Mouse (Mus musculus) brain, adult 2 months (tissue): Measurements from ENCODE around the gene 1700016K19Rik.

Experiments used
- DNase-seq: peaks from one replicate; pipeline ENCODE4 v3.0.0; 2011; ENCODE audit warnings: low read depth, low spot score

Gene 1700016K19Rik

DNA sequence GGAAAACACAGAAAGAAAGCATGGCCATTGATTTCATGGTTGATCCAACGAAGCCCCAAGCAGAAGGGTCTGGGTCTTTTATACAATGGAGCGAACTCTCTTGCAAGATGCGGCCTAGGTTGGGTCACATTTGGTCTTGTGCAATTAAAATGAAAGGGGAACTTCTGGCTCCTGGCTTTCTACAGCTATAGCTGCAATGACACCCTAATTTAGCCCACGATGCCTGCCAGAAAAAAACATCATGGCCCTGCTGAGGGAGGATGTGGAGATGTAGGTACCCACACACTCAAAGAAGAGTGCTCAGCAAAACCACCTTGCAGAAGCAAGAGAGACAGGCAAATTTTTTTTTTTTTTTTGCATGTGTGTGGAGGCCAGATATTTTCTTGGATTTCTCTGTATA is 34.1 kb downstream of the 1700016K19Rik start:
- DNase-seq, result peak; percentile 71

DNA sequence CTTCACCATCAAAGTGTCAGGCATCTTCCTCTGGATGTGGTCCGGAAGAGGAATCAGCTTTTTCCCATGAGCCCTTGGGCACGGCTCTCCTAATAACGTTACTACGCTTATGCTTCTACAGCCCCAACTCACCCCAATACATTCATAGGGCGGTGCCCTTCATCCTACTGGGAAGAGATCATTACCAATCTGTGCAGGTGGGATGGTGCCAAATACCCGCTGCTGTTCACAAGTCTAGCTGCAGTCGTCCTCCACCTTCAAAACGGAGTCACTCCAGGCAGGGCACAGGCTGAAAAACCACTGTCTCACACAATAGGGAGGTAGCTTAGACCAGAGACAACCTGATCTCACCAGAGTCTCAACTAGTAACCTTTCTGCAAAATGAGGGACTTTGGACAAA is 35.5 kb downstream of the 1700016K19Rik start:
- DNase-seq, result peak; percentile 82

DNA sequence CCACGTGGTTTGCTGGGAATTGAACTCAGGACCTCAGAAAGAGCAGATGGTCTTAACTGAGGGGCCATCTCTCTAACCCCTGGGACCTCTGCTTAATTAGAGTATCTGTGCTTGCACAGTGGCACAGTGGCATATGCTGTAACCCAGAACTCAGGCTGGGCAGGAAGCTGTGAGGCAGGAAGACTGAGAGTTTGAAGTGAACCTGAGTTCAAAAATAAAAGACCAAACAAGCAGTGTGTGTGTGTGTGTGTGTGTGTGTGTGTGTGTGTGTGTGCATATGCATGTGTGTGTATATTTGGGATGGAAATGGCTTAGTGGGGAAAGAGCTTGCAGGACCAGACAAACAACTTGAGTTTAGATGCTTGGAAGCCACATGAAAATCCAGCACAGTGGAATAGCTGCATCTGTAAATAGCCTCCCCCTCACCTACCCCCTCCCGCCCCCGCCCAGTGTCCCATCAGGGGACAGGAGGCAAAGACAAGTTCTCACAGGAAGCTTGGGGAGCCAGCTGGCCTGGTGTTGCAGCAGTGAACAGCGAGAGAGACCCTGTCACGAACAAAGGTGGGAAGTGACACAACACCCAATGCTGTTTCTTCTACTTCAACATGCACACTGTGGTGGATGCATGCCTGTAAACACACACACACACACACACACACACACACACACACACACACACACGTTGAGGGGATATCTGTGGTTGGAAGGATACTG is 38.0 kb downstream of the 1700016K19Rik start:
- no peak for DNase-seq

DNA sequence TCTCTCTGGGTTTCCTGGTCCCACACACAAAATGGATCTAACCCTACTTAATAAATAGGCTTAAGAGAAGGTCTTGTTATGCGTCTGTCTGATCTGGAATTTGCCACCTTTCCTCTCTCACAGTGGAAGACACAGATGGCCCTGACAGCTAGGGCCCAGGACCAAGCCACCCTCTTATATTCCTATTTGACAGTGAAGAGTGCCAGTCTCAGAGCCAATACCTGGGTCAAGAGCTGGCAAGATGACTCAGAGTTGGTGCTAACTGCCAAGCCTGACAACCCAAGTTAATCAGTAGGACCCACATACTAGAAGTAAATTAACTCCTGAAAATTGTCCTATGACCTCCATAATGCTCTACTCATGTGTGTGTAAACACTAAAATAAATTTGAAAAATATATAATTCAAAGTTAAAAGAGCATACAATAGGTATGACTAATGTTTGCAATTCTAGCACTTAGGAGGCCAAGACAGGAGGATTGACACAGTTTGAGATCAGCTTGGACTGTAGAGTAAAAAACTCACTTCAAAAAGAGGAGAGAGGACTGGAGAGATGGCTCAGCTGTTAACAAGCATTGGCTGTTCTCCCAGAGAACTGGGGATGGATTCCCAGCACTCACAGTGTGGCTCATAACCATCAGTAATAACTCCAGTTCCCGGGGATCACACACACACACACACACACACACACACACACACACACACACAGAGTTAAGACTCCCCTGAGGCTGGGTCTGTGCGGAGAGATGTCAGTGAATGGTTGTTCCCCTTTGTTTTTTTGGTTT is 39.8 kb downstream of the 1700016K19Rik start:
- DNase-seq, result peak; percentile 91

DNA sequence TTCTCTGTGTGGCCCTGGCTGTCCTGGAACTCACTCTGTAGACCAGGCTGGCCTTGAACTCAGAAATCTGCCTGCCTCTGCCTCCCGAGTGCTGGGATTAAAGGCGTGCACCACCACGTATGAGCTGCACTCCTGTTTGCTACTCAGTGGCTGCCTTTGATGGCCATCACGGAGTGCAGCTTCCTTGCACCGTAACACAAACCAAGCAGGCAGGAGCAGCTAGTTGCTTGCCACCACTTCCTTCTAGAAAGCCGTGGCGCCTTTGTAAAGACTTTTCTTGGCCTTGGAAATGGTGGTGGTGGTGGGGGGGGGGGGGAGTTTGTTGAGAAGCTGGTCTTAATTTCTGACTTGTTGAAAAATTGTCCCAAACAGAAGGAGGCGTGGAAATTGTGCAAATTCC is 40.4 kb downstream of the 1700016K19Rik start:
- DNase-seq, result no peak

DNA sequence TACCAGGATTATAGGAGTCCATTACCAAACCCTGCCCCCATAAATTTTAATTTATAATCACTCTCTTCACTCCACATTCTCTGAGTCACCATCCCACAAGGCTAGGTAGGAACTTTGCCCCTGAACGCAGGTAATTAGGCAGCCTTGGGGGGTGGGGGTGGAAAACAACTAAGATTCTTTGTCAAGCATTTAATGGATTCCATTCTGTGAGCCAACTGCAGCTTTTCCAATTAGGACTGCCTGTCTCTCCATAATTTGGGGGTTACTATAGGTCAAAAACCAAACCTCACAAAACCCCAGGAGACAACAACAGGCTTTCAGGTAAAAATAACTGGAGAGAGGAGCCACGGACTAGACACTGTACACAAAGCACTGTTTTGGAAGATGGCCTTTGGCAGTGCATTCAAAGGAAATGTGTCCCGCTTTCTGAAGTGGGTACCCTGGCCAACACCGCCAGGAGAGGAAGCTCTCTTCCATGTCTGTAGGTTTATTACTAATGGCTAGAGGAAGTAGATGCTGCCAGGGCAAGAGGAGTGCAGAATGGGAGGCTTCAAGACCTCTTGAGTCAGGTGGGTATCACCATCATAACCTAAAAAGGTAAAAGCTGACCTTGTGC is 41.2 kb downstream of the 1700016K19Rik start:
- DNase-seq, result no peak

DNA sequence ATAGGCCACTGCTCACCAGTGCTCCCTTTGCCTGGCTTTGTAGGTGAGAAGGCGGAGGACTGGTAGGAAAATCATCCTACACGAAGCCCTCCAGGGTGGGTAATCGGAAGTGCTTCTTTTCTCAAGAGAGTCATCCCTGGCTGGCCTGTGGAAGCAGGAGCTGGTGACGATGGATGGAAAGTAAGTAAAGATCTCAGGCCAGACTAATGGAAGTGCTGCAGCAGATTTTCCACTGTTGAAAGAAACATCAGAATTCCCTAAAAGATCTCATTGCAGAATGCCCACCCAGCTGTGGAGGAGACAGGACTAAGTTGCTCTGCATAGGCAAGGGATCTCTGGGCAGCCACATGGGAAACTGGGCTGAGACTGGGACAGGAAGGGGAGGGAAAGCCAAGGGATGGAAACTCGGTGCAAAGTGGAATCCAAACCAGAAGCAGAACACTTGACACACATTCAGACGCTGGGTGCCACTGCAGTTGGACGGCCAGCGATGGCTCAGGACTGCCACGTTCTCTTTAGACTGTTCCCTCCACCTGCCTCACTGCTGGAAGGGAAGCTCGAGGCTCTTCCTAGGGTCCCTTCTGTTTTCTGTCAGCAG is 42.4 kb downstream of the 1700016K19Rik start:
- no peak for DNase-seq

DNA sequence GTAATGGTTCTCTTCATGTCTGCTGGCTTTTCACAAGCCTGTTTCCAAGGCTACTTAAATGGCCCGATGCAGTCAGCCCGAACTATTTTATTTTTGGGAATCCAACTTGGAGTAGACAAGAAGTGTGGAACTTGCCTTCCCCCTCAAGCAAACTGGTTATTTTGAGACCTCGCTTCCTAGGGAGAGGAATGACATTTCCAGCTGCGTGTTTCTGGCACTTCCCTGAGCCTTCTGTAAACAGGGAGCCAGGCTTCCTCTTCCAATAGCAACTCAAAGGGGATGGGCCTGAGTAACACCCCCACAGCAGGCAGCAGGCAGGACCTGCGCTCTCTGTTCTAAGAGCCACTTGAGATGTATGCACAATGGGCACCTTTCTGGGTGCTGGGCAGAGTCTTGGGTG is 43.2 kb downstream of the 1700016K19Rik start:
- peak; percentile 94 for DNase-seq

DNA sequence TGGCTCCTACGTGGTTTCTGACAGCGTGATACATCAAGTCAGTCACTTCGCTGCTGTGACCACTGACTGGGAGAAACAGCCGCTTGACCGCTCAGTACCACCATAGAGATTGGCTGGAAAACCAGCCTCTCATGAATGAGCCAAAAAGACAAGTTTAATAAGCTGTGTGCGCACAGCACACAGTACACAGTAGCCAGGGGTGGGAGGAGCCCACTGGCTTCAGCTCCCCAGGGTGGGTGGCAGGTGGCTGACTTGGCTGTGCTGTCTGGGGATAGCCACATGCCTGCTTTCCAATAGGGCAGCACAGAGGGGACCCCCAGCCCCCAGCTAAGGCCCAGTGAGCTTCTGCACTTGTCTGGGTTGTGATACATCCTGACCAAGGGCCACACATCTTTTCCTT is 44.8 kb downstream of the 1700016K19Rik start:
- DNase-seq, result no peak

DNA sequence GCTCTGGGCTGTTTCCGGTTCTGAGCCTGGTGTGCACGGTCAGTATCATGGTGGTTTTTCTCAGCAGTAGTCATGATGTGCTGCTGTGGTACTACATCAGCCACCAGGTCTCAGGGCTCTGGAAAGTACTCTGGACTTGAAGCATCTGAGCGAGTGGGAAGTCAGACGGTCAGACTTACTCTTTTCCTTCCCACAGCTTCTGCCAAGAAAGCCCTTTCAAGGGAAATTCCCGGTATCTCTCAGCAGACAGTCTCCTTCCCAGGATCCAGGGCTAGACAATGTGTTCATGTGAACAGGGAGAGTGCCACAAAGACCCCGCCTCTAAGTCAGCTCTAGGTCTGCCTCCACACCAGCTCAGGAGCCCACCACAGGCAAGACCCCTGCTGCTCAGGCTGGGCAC is 45.7 kb downstream of the 1700016K19Rik start:
- no peak for DNase-seq

DNA sequence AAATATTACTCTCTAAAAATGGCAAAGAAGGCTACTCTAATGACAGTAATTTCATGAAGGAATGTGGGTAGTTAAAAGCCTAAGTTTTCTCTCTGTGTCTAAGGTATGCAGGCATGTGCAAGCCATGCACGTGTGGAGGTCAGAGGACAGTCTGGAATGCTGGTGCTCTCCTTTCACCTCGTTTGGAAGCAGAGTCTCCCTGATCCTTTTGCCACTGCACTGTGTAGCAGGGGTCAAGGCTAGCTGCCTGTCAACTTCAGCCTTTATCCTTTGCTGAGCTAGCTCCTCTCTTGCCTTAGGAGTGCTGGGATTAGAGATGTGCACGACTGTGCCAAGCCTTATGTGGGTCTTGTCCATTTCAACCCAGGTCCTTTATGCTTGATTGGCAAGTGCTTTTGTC is 50.8 kb downstream of the 1700016K19Rik start:
- DNase-seq, result no peak

DNA sequence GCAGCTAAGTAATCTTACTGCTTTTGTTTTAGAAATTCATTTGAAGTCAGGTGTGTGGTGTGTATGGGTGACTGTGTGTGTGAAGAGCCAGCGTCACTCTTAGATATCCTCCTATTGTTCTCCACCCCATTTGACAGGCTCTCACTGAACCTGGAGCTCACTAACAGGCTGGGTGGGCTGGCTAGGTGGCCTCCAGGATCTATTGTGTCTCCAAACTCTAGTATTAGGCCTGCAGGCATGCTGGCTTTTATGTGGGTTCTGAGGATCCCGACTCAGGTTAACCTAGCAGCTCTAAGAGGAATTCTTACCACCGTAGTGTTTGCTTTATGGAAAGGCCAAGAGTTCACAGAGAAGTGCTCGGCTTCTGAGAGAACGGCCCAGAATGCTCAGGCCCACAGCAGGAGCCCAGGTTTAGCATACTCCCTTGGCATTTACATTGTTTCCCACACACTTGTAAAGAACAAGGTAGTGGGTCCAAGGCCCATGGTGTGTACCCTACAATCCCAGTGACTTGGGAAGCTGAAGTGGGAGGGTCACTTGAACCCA is 51.3 kb downstream of the 1700016K19Rik start:
- DNase-seq, result no peak

DNA sequence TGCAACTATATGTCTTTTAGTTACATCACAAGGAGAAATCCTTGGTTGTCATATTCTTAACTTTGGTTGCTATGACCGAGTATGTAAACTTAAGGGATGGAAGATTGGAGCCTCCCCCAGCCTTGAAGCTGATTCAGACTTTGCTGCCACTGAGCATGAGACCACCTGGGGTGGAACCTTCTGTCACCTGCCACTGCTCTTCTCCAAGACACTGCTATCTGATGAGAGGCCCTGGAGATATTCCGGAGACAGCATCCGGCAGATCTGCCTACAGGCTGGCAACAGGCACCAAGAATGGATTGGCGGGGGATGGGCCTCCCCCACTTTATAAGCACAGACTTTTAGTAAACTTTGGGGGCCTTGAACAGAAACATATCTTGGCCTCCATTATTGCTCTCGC is 52.8 kb downstream of the 1700016K19Rik start:
- DNase-seq, result peak; percentile 94
